Mouse (Mus musculus): Measurements from ENCODE around the gene Pcdh9. TPM values are rescaled to one million over a fixed set of nuclear protein-coding genes. Genes with fewer than 3 reads are reported as not detected.

Gene Pcdh9
- polyA plus RNA-seq, 1 experiment from 2014 or later: 0.40 TPM

GRCm38 (mm10) chr14:93880071-93880470 lies 10.4 kb downstream of the Pcdh9 start:
- H3K36me3 ChIP-seq (replicated peaks): no peaks in the 10 kb centered on the region
- no peak overlapping the region for H3K9ac ChIP-seq
- ATAC-seq (ENCODE audit: insufficient read depth): no peak
- no peaks in the 10 kb centered on the region for H3K27me3 ChIP-seq
- no peaks in the 10 kb centered on the region for H3K4me1 ChIP-seq (replicated peaks)
- no peak overlapping the region for H3K4me3 ChIP-seq (replicated peaks)
- 80% methylated on average over 1 of the region's 1 CpGs for WGBS (ENCODE audit: insufficient replicate concordance)
- no peak overlapping the region for H3K27ac ChIP-seq (replicated peaks)
- no peaks in the 10 kb centered on the region for H3K9me3 ChIP-seq (replicated peaks)
- no peak overlapping the region for H3K4me2 ChIP-seq

- no peak overlapping the region for H3K4me3 ChIP-seq (replicated peaks)
- no peaks in the 10 kb centered on the region for H3K36me3 ChIP-seq (replicated peaks)
- H3K4me2 ChIP-seq: no peak overlapping the region
- WGBS (ENCODE audit: insufficient replicate concordance): 66% methylated on average over 1 of the region's 1 CpGs
- H3K27me3 ChIP-seq: no peaks in the 10 kb centered on the region
- ATAC-seq (ENCODE audit: insufficient read depth): no peak
- no peaks in the 10 kb centered on the region for H3K9me3 ChIP-seq (replicated peaks)
- no peaks in the 10 kb centered on the region for H3K4me1 ChIP-seq (replicated peaks)
- H3K27ac ChIP-seq (replicated peaks): no peak overlapping the region
- no peak overlapping the region for H3K9ac ChIP-seq
Observed at GRCm38 (mm10) chr14:93875968-93876367, 14.5 kb downstream of the Pcdh9 start.

DNA sequence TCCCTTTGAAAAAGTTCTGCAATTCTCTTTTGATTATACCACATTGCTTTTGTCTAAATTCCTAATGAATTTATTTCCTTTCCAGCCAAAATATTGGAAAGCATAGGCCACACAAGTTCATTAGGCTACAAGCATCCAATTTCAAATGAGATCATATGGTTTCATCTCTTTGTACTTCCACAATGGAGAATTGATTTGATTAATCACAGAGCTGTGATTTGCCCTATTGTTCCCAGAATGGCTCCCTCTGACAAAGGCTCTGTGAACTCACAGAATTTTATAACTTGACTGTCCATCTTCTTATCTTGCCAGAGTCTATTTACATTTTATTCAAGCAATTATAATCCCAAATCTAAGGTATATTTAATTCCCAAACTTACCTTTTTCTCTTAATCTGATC lies 22.3 kb downstream of the Pcdh9 start:
- Histone ChIP-seq H3K9ac (no peak overlapping the region), H3K4me1 (replicated peaks) (no peaks in the 10 kb centered on the region), H3K4me3 (replicated peaks) (no peak overlapping the region), H3K27me3 (no peaks in the 10 kb centered on the region), H3K27ac (replicated peaks) (no peak overlapping the region), H3K9me3 (replicated peaks) (no peaks in the 10 kb centered on the region), H3K4me2 (no peak overlapping the region), H3K36me3 (replicated peaks) (no peaks in the 10 kb centered on the region)
- no peak for ATAC-seq (ENCODE audit: insufficient read depth)

- Histone ChIP-seq H3K4me3 (replicated peaks) (no peak overlapping the region), H3K36me3 (replicated peaks) (no peaks in the 10 kb centered on the region), H3K27ac (replicated peaks) (no peak overlapping the region), H3K27me3 (no peaks in the 10 kb centered on the region), H3K4me1 (replicated peaks) (no peaks in the 10 kb centered on the region), H3K9ac (no peak overlapping the region), H3K9me3 (replicated peaks) (no peaks in the 10 kb centered on the region), H3K4me2 (no peak overlapping the region)
- 50% methylated on average over 3 of the region's 3 CpGs for WGBS (ENCODE audit: insufficient replicate concordance)
- no peak for ATAC-seq (ENCODE audit: insufficient read depth)
Observed at GRCm38 (mm10) chr14:93858069-93858468, 32.4 kb downstream of the Pcdh9 start.

DNA sequence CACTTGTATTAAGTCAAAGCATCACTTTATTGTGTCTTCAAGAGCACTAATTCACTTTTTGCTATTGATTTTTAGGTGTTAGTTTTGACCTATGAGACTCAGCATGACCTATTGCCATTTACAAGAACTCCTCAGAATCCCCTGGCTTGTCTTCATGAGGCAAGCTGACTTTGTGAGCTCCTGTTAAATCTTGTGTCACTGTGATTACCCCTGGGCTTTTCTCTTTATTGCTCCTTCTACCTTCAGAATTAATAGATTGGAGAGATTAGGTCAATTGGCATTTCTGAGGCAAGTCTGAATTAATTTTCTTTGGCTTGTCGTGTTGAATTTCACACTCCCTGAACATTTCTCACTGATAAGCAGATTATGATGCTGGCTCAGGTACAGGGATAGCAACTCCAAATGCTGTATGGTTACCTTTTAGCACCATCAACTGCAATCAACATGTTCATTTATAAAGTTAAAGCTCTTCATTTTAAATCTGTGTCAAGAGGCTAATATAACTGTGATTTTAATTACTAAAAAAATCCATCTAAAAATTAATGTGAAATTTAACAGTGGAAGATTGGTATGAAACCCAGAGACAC lies 44.3 kb downstream of the Pcdh9 start:
- no peak overlapping the region for H3K4me3 ChIP-seq (replicated peaks)
- WGBS (ENCODE audit: insufficient replicate concordance): 32% methylated on average over 1 of the region's 1 CpGs
- H3K36me3 ChIP-seq (replicated peaks): no peaks in the 10 kb centered on the region
- H3K27me3 ChIP-seq: no peaks in the 10 kb centered on the region
- H3K27ac ChIP-seq (replicated peaks): no peak overlapping the region
- H3K9me3 ChIP-seq (replicated peaks): no peaks in the 10 kb centered on the region
- no peak overlapping the region for H3K4me2 ChIP-seq
- no peak for ATAC-seq (ENCODE audit: insufficient read depth)
- no peak overlapping the region for H3K9ac ChIP-seq
- H3K4me1 ChIP-seq (replicated peaks): no peaks in the 10 kb centered on the region

DNA sequence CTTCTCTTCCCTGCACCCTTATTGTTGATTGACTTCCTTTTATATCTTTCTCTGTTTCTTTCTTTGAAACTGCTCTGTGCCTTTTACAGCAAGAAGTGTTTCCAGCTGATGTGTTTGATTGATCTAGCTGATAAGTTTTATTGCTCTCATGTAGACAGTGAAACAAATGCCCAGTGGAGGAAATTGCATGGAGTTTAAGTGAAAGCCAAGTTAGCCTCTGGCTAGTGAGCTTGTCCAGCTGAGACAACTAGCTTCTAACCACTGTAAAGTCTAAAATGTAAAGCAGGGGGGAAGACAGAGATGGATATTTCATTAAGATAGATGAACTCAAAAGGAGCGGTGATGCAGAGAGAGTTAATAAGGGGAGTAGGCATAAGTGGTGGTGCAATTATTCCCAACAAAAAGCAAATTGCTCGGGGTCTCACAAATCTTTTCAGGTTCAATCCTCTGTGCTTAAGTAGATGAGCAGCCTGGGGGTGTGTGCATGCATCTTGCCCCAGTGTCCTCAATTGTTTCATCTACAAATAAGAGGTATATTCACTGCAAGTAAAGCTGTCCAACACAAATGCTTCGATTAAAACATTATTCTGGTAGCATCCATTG lies 47.7 kb downstream of the Pcdh9 start:
- H3K9ac ChIP-seq: no peak overlapping the region
- no peaks in the 10 kb centered on the region for H3K4me1 ChIP-seq (replicated peaks)
- H3K27me3 ChIP-seq: no peaks in the 10 kb centered on the region
- no peak overlapping the region for H3K27ac ChIP-seq (replicated peaks)
- H3K9me3 ChIP-seq (replicated peaks): no peaks in the 10 kb centered on the region
- no peak overlapping the region for H3K4me2 ChIP-seq
- no peak overlapping the region for H3K4me3 ChIP-seq (replicated peaks)
- no peak for ATAC-seq (ENCODE audit: insufficient read depth)
- WGBS (ENCODE audit: insufficient replicate concordance): 63% methylated on average over 3 of the region's 3 CpGs
- no peaks in the 10 kb centered on the region for H3K36me3 ChIP-seq (replicated peaks)

DNA sequence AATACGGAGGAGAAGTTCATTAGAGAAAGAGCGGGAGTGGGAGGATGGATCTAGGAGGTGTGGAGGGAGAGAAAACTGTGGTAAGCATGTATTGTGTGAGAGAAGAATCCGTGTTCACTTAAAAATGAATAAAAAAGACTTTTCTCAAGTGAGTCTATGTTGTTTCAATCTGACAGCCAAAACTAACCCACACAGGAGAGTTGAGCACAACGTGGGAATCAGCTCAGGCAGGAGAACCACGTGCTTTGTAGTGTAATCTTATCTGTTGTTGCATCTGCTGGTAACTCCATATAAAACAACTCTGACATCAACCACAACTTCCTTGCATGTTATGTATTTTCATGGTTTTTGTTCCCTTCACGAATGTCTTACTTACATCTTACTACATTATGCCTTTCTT lies 58.0 kb downstream of the Pcdh9 start:
- no peak overlapping the region for H3K4me2 ChIP-seq
- H3K4me3 ChIP-seq (replicated peaks): no peak overlapping the region
- H3K27ac ChIP-seq (replicated peaks): no peak overlapping the region
- no peak overlapping the region for H3K9ac ChIP-seq
- ATAC-seq (ENCODE audit: insufficient read depth): no peak
- no peaks in the 10 kb centered on the region for H3K36me3 ChIP-seq (replicated peaks)
- H3K27me3 ChIP-seq: no peaks in the 10 kb centered on the region
- H3K9me3 ChIP-seq (replicated peaks): no peaks in the 10 kb centered on the region
- WGBS (ENCODE audit: insufficient replicate concordance): 38% methylated on average over 6 of the region's 6 CpGs
- no peaks in the 10 kb centered on the region for H3K4me1 ChIP-seq (replicated peaks)

- no peak for ATAC-seq (ENCODE audit: insufficient read depth)
- 55% methylated on average over 6 of the region's 6 CpGs for WGBS (ENCODE audit: insufficient replicate concordance)
- no peaks in the 10 kb centered on the region for H3K4me1 ChIP-seq (replicated peaks)
- no peak overlapping the region for H3K4me2 ChIP-seq
- H3K36me3 ChIP-seq (replicated peaks): no peaks in the 10 kb centered on the region
- no peak overlapping the region for H3K27ac ChIP-seq (replicated peaks)
- H3K9me3 ChIP-seq (replicated peaks): no peaks in the 10 kb centered on the region
- no peak overlapping the region for H3K4me3 ChIP-seq (replicated peaks)
- H3K27me3 ChIP-seq: no peaks in the 10 kb centered on the region
- H3K9ac ChIP-seq: no peak overlapping the region
Observed at GRCm38 (mm10) chr14:93827159-93827558, 63.3 kb downstream of the Pcdh9 start.

GRCm38 (mm10) chr14:93826042-93826462 lies 64.4 kb downstream of the Pcdh9 start:
- H3K4me1 ChIP-seq (replicated peaks): no peaks in the 10 kb centered on the region
- no peaks in the 10 kb centered on the region for H3K27me3 ChIP-seq
- no peak for ATAC-seq (ENCODE audit: insufficient read depth)
- no peaks in the 10 kb centered on the region for H3K9me3 ChIP-seq (replicated peaks)
- H3K4me3 ChIP-seq (replicated peaks): no peak overlapping the region
- no peak overlapping the region for H3K4me2 ChIP-seq
- H3K9ac ChIP-seq: no peak overlapping the region
- H3K36me3 ChIP-seq (replicated peaks): no peaks in the 10 kb centered on the region
- H3K27ac ChIP-seq (replicated peaks): no peak overlapping the region
- 67% methylated on average over 6 of the region's 6 CpGs for WGBS (ENCODE audit: insufficient replicate concordance)

- no peak for ATAC-seq (ENCODE audit: insufficient read depth)
- Histone ChIP-seq H3K9me3 (replicated peaks) (no peaks in the 10 kb centered on the region), H3K36me3 (replicated peaks) (no peaks in the 10 kb centered on the region), H3K4me3 (replicated peaks) (no peak overlapping the region), H3K9ac (no peak overlapping the region), H3K27ac (replicated peaks) (no peak overlapping the region), H3K4me2 (no peak overlapping the region), H3K4me1 (replicated peaks) (no peaks in the 10 kb centered on the region), H3K27me3 (no peaks in the 10 kb centered on the region)
- 68% methylated on average over 4 of the region's 4 CpGs for WGBS (ENCODE audit: insufficient replicate concordance)
Observed at GRCm38 (mm10) chr14:93818845-93819244, 71.6 kb downstream of the Pcdh9 start.

GRCm38 (mm10) chr14:93817591-93817990 lies 72.9 kb downstream of the Pcdh9 start:
- no peaks in the 10 kb centered on the region for H3K27me3 ChIP-seq
- no peaks in the 10 kb centered on the region for H3K4me1 ChIP-seq (replicated peaks)
- no peak for ATAC-seq (ENCODE audit: insufficient read depth)
- H3K27ac ChIP-seq (replicated peaks): no peak overlapping the region
- no peaks in the 10 kb centered on the region for H3K9me3 ChIP-seq (replicated peaks)
- no peak overlapping the region for H3K9ac ChIP-seq
- WGBS (ENCODE audit: insufficient replicate concordance): 30% methylated on average over 4 of the region's 4 CpGs
- H3K4me3 ChIP-seq (replicated peaks): no peak overlapping the region
- no peak overlapping the region for H3K4me2 ChIP-seq
- H3K36me3 ChIP-seq (replicated peaks): no peaks in the 10 kb centered on the region

- no peaks in the 10 kb centered on the region for H3K9me3 ChIP-seq (replicated peaks)
- no peak overlapping the region for H3K9ac ChIP-seq
- no peaks in the 10 kb centered on the region for H3K4me1 ChIP-seq (replicated peaks)
- no peak overlapping the region for H3K4me3 ChIP-seq (replicated peaks)
- 72% methylated on average over 3 of the region's 3 CpGs for WGBS (ENCODE audit: insufficient replicate concordance)
- ATAC-seq (ENCODE audit: insufficient read depth): no peak
- no peak overlapping the region for H3K27ac ChIP-seq (replicated peaks)
- H3K4me2 ChIP-seq: no peak overlapping the region
- H3K36me3 ChIP-seq (replicated peaks): no peaks in the 10 kb centered on the region
- H3K27me3 ChIP-seq: no peaks in the 10 kb centered on the region
Observed at GRCm38 (mm10) chr14:93794530-93794929, 95.9 kb downstream of the Pcdh9 start.
